ENCODE assay signal across 8 mouse cellular contexts in the genomic region with DNA sequence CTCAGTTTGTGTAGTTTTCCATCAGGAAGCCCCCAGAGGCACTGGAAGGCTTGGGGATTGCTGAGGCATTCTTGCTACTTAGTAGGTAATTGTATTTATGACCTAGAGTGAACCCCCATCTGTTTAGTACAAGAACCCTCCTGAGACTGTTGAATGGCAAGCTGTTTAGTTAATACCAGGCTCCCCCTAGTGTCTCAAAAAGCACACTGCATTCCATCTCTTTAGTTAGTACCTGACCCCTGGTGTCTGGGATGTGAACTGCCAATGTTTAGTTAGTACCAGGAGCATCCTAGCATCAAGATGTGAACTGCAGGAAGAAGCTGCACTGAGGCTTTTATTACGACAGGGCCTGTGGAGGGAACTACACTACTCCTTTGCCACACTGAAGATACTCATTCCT. TPM values are rescaled to one million over a fixed set of nuclear protein-coding genes. Genes with fewer than 3 reads are reported as not detected.
DNase-seq lines count a peak whose midpoint lies in the region; ATAC-seq and TF ChIP-seq lines count a peak whose summit lies in the region.

No protein-coding gene starts in this region.

- H3K4me2 ChIP-seq in heart, postnatal 0 days (ENCODE audit: low read depth, low read length), result no peak overlapping the region

- ATAC-seq in heart, postnatal 0 days (ENCODE audit: insufficient read depth, low read depth), result peak; percentile 73

- 51% methylated on average over 1 of the region's 1 CpGs for WGBS in heart, postnatal 0 days
- WGBS in thymus, adult 2 months, result 21% methylated on average over 1 of the region's 1 CpGs

- peak; percentile 100 for TF ChIP-seq CTCF in heart, postnatal 0 days (IDR thresholded peaks at IDR 0.05; ENCODE audit: low read depth)
- no peak for TF ChIP-seq CTCF in thymus, adult 2 months (IDR thresholded peaks at IDR 0.05; ENCODE audit: borderline replicate concordance, control insufficient read depth, extremely low read depth, insufficient read depth, low read length, poor library complexity)

- H3K9ac ChIP-seq in heart, postnatal 0 days (replicated peaks; ENCODE audit: low read depth, low read length), result no peak overlapping the region

- no peaks in the 10 kb centered on the region for H3K4me1 ChIP-seq in heart, postnatal 0 days (ENCODE audit: control insufficient read depth, insufficient read depth)
- H3K4me1 ChIP-seq in thymus, adult 2 months (replicated peaks; ENCODE audit: control insufficient read depth, insufficient read depth, low read length), result no peaks in the 10 kb centered on the region

- no peak for TF ChIP-seq EP300 in heart, postnatal 0 days (IDR thresholded peaks at IDR 0.05; ENCODE audit: low read depth)

- H3K36me3 ChIP-seq in heart, postnatal 0 days (replicated peaks; ENCODE audit: control insufficient read depth, insufficient read depth, low read length), result 0 out of 2 replicates have a peak, but pooled peaks cover 4% of the 10 kb centered on the region
- no peaks in the 10 kb centered on the region for H3K36me3 ChIP-seq in thymus, adult 2 months (ENCODE audit: control insufficient read depth, insufficient read depth, low read length)

- H3K4me3 ChIP-seq in heart, postnatal 0 days (ENCODE audit: low read depth, low read length), result no peak overlapping the region
- H3K4me3 ChIP-seq in thymus, adult 2 months (ENCODE audit: control insufficient read depth, insufficient read depth, low read length), result no peak overlapping the region

- no peaks in the 10 kb centered on the region for H3K9me3 ChIP-seq in heart, postnatal 0 days (replicated peaks; ENCODE audit: control insufficient read depth, low read length)

- peak; percentile 88 for DNase-seq in CD4-positive, CD25-positive, alpha-beta regulatory T cell, adult 2 months (ENCODE audit: low read depth, low spot score)
- peak; percentile 40 for DNase-seq in adrenal gland, adult 8-10 months
- peak; percentile 78 for DNase-seq in embryo, embryonic 9.5 days (ENCODE audit: extremely low spot score)
- DNase-seq in heart, postnatal 0 days (ENCODE audit: low spot score), result peak; percentile 89
- peak; percentile 89 for DNase-seq in kidney, postnatal 36 days
- DNase-seq in lung, adult 18-20 months, result peak; percentile 32 to 76
- peak; percentile 7 for DNase-seq in ovary, postnatal 10 days (ENCODE audit: low spot score)
- DNase-seq in thymus, adult 2 months, result peak; percentile 86

- no peak for TF ChIP-seq POLR2A in thymus, adult 2 months (IDR thresholded peaks at IDR 0.05; ENCODE audit: control insufficient read depth, extremely low read depth, insufficient read depth, low read length, poor library complexity)

- no peaks in the 10 kb centered on the region for H3K27me3 ChIP-seq in heart, postnatal 0 days (ENCODE audit: control insufficient read depth, insufficient read depth, low read length)
- no peaks in the 10 kb centered on the region for H3K27me3 ChIP-seq in thymus, adult 2 months (ENCODE audit: control insufficient read depth, insufficient read depth, low read length)

- no peak overlapping the region for H3K27ac ChIP-seq in heart, postnatal 0 days (ENCODE audit: low read depth)
- H3K27ac ChIP-seq in thymus, adult 2 months (ENCODE audit: control insufficient read depth, insufficient read depth, low read length), result no peak overlapping the region

RNA-seq across cellular contexts. Expression of a gene that starts 30.5 kb away (rescaled TPM):
- 1 to 10 TPM; 2.0 to 6.3 (median 3.3) TPM for total RNA-seq in adrenal gland, adult 8-10 months (2022)
- total RNA-seq in heart, postnatal 0 days (2014; rRNA removed; ENCODE audit: low replicate concordance), result 3.0 TPM in 1 of 2 replicates, not detected in the other
- 27.1 and 29.4 TPM in 2 replicates for polyA plus RNA-seq in heart, postnatal 0 days (2015; fragmentation: Nextera tagmentation; extraction: Ambion mirVana)
- polyA plus RNA-seq in thymus, adult 2 months (2012; rRNA removed), result 0.59 and 0.89 TPM in 2 replicates

Comparison
In these comparisons a context has a peak if more than half of its experiments do, and no peak if none do; other contexts are left out.
1. DNase-seq: peak in every context shown above with its lines; median percentile 89 in heart, postnatal 0 days; 89 in kidney, postnatal 36 days; 88 in CD4-positive, CD25-positive, alpha-beta regulatory T cell, adult 2 months; 86 in thymus, adult 2 months; 78 in embryo, embryonic 9.5 days; 54 in lung, adult 18-20 months; 40 in adrenal gland, adult 8-10 months; 7 in ovary, postnatal 10 days.